Mouse (Mus musculus): Measurements from ENCODE around the gene Ttyh1. TPM values are rescaled to one million over a fixed set of nuclear protein-coding genes. Genes with fewer than 3 reads are reported as not detected.

Ttyh1 gene
- 5.2 and 5.6 TPM in 2 replicates for total RNA-seq (2021)
- long read RNA-seq, experiment 1, full-length matches to known transcripts, result 3 of 5 reads
- long read RNA-seq, experiment 1, partial matches to known transcripts, result 0 of 5 reads
- long read RNA-seq, experiment 1, other reads (novel, unspliced or antisense), result 2 of 5 reads
- long read RNA-seq, experiment 2, partial matches to known transcripts, result 0 of 3 reads
- long read RNA-seq, experiment 2, other reads (novel, unspliced or antisense), result 3 of 3 reads

GRCm38 (mm10) chr7:4119344-4119902 lies at the start of gene Ttyh1:
Ttyh1 (plus strand) TSS chr7:4119408.
- DNase-seq, result no peak

- DNase-seq, result no peak
Measured at GRCm38 (mm10) chr7:4071066-4071465, 48.1 kb upstream of the Ttyh1 start.

- no peak for DNase-seq
Measured at GRCm38 (mm10) chr7:4073144-4073543, 46.1 kb upstream of the Ttyh1 start.

- no peak for DNase-seq
Measured at GRCm38 (mm10) chr7:4079511-4079910, 39.7 kb upstream of the Ttyh1 start.

GRCm38 (mm10) chr7:4080552-4080951 lies 38.7 kb upstream of the Ttyh1 start:
- no peak for DNase-seq

- no peak for DNase-seq
Measured at GRCm38 (mm10) chr7:4081706-4082105, 37.5 kb upstream of the Ttyh1 start.

GRCm38 (mm10) chr7:4082804-4083203 lies 36.4 kb upstream of the Ttyh1 start:
- peak; percentile 20 for DNase-seq

- no peak for DNase-seq
Measured at GRCm38 (mm10) chr7:4084161-4084560, 35.0 kb upstream of the Ttyh1 start.

GRCm38 (mm10) chr7:4085562-4085961 lies 33.6 kb upstream of the Ttyh1 start:
- no peak for DNase-seq

- DNase-seq, result no peak
Measured at GRCm38 (mm10) chr7:4087238-4087895, 31.8 kb upstream of the Ttyh1 start.

GRCm38 (mm10) chr7:4087896-4088480 lies 31.2 kb upstream of the Ttyh1 start:
- no peak for DNase-seq

- no peak for DNase-seq
Measured at GRCm38 (mm10) chr7:4088679-4089078, 30.5 kb upstream of the Ttyh1 start.

GRCm38 (mm10) chr7:4091170-4091569 lies 28.0 kb upstream of the Ttyh1 start:
- no peak for DNase-seq

- DNase-seq, result no peak
Measured at GRCm38 (mm10) chr7:4098301-4098700, 20.9 kb upstream of the Ttyh1 start.

- no peak for DNase-seq
Measured at GRCm38 (mm10) chr7:4098832-4099231, 20.4 kb upstream of the Ttyh1 start.

GRCm38 (mm10) chr7:4101144-4101543 lies 18.1 kb upstream of the Ttyh1 start:
- DNase-seq, result no peak

GRCm38 (mm10) chr7:4103411-4103810 lies 15.8 kb upstream of the Ttyh1 start:
- peak; percentile 24 for DNase-seq

- no peak for DNase-seq
Measured at GRCm38 (mm10) chr7:4111766-4112165, 7.4 kb upstream of the Ttyh1 start.

GRCm38 (mm10) chr7:4117050-4117814 lies 2.0 kb upstream of the Ttyh1 start:
- DNase-seq, result no peak

- no peak for DNase-seq
Measured at GRCm38 (mm10) chr7:4119976-4120921, 1.0 kb downstream of the Ttyh1 start.

- no peak for DNase-seq
Measured at GRCm38 (mm10) chr7:4122076-4122768, 3.0 kb downstream of the Ttyh1 start.

Data from adrenal gland, postnatal 14 days (tissue).